Mouse (Mus musculus): ENCODE measurements at regions not wholly inside any gene's neighbourhood (a gene's known extent, or its start where the extent isn't known, plus 50 kb on each side); places are given as distances from the start of the nearest gene placed in this dataset.

- TF ChIP-seq CTCF (IDR thresholded peaks at IDR 0.05; ENCODE audit: low read depth) (no peak), EP300 (IDR thresholded peaks at IDR 0.05; ENCODE audit: low read depth) (no peak)
These were observed 366.8 kb downstream of the Tox3 start for GRCm38 (mm10) chr8:89981320-89981719.
